Mouse (Mus musculus) liver, embryonic 14.5 days (tissue): ENCODE data around the gene Mef2a.

Experiments
- CTCF ChIP-seq: IDR thresholded peaks from 2 replicates; pipeline ENCODE4 v1.5.1; 2016; ENCODE audit warnings: antibody characterized with exemption, low read depth, control low read depth
- EP300 ChIP-seq: IDR thresholded peaks from 2 replicates; pipeline ENCODE4 v1.6.1; 2016; ENCODE audit warnings: antibody characterized with exemption, low read depth

DNA sequence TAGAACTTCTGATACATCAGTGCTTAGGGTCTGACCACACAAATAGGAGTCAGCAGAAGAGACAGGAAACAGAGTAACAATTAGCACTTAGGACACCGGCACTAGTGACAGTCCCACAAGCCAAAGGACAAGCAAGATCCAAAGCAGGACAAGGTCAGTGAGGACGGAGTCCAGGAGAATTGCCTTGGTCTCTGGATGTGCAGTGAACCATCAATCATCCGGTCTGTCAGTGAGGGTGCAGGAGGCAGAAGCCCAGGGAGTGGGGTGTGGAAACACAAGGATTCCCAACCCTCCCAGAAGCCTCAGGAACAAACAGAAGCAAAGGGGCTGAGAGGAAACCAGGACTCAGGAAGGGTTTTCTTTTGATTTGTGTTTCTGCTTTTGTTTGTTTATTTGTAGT lies 169.0 kb downstream of the Mef2a start:
- TF ChIP-seq CTCF, result no peak
- TF ChIP-seq EP300, result no peak
